Mouse (Mus musculus) forebrain, postnatal 0 days (tissue): ENCODE data around the gene Rbm47. TPM values are rescaled to one million over a fixed set of nuclear protein-coding genes. Genes with fewer than 3 reads are reported as not detected.

Experiments
- ATAC-seq: fragments of 200-750 bp; cut with Nextera tagmentation; 2 replicates; pipeline ENCODE4 v1.8.0; 2017; ENCODE audit warnings: mild to moderate bottlenecking, moderate library complexity
- DNase-seq: peaks from one replicate; pipeline ENCODE4 v3.0.0-alpha.2; 2015
- H3K27ac ChIP-seq: fragments of 300-500 bp; sonication (generic); 2 replicates; pipeline ENCODE4 v1.5.1; 2014; ENCODE audit warnings: low read depth, mild to moderate bottlenecking, antibody characterized with exemption, low read length, moderate library complexity, mixed read lengths
- H3K27me3 ChIP-seq: fragments of 300-500 bp; sonication (generic); 2 replicates; pipeline ENCODE4 v1.6.1; 2014; ENCODE audit warnings: mild to moderate bottlenecking, low read length, mixed read lengths; ENCODE audit not compliant: insufficient read depth
- H3K36me3 ChIP-seq: fragments of 300-500 bp; sonication (generic); 2 replicates; pipeline ENCODE4 v1.6.1; 2014; ENCODE audit warnings: mild to moderate bottlenecking, moderate library complexity; ENCODE audit not compliant: insufficient read depth
- H3K4me1 ChIP-seq: fragments of 300-500 bp; sonication (generic); 2 replicates; pipeline ENCODE4 v1.6.1; 2014; ENCODE audit warnings: antibody characterized with exemption; ENCODE audit not compliant: insufficient read depth
- H3K4me2 ChIP-seq: fragments of 300-500 bp; sonication (generic); 2 replicates; pipeline ENCODE4 v1.6.1; 2014; ENCODE audit warnings: low read depth, mild to moderate bottlenecking, moderate library complexity
- H3K4me3 ChIP-seq: fragments of 300-500 bp; sonication (generic); 2 replicates; pipeline ENCODE4 v1.5.1; 2014; ENCODE audit warnings: low read depth, low read length, mixed read lengths
- H3K9ac ChIP-seq: fragments of 300-500 bp; sonication (generic); 2 replicates; pipeline ENCODE4 v1.6.1; 2014; ENCODE audit warnings: mild to moderate bottlenecking
- H3K9me3 ChIP-seq: fragments of 300-500 bp; sonication (generic); 2 replicates; pipeline ENCODE4 v1.6.1; 2016; ENCODE audit warnings: low read length
- CTCF ChIP-seq: sonication (generic); IDR thresholded peaks from 2 replicates; pipeline ENCODE4 v1.5.1; 2016; ENCODE audit warnings: antibody characterized with exemption, control low read depth, low read depth
- WGBS: fragments of 180-500 bp; shearing (Covaris S2); extraction: QIAGEN DNeasy Blood & Tissue Kit; methylation state at CpG from one replicate; pipeline ENCODE4 v1.1.7; 2014; 5-methylcytosine and 5-hydroxymethylcytosine counted together
- polyA plus RNA-seq: library from polyadenylated mRNA; unstranded; fragments of >200 nt; fragmentation: Nextera tagmentation; extraction: Ambion mirVana; gene quantifications from 2 replicates; pipeline ENCODE4 v1.2.1, GENCODE M21; 2015
- total RNA-seq: library from RNA; depleted of rRNA; stranded (reverse); fragments of >200 nt; gene quantifications from 2 replicates; pipeline ENCODE4 v1.2.3, GENCODE M21; 2014

Gene Rbm47
- total and polyA plus RNA-seq, 2 experiments from 2014 or later = 2.7 to 3.3 TPM

DNA sequence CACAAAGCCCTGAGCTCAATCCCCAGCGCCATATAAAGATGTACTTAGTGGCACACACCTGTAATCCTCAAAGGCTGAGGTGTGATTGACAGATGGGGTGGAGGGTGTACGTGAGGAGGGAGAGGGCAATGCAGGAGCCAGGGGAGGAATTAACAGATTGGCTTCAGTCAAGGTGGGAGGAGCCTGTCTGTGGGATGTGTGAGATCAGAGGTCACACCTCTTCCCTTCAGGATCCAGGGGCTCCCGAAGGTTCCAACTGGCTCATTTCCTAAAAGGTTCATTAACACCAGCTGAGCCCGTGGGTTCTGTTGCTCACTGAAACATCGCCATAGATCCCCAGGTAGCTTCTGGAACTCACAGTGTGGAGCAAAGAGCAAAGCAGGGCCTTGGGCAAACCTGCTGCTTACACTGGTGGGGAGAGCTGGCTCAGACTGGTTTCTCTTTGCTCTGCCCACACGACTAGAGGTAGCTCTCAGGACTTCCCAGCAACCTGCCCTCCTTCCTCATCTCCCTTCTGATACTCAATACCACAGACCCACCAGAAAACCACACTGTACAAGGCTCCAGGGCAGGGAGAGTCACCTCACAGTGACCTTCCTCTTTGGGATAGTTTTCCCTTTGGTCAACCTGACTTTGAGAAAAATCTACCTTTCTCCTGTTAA, 33.2 kb downstream of the Rbm47 start:
- H3K27ac ChIP-seq = no peak overlapping the region
- H3K36me3 ChIP-seq = no peaks in the 10 kb centered on the region
- 36% methylated on average over 6 of the region's 6 CpGs for WGBS
- no peak for TF ChIP-seq CTCF
- no peaks in the 10 kb centered on the region for H3K9me3 ChIP-seq
- no peak overlapping the region for H3K4me3 ChIP-seq
- no peak overlapping the region for H3K9ac ChIP-seq
- no peak for DNase-seq
- no peak for ATAC-seq
- H3K27me3 ChIP-seq = no peaks in the 10 kb centered on the region
- H3K4me2 ChIP-seq = no peak overlapping the region
- no peaks in the 10 kb centered on the region for H3K4me1 ChIP-seq

DNA sequence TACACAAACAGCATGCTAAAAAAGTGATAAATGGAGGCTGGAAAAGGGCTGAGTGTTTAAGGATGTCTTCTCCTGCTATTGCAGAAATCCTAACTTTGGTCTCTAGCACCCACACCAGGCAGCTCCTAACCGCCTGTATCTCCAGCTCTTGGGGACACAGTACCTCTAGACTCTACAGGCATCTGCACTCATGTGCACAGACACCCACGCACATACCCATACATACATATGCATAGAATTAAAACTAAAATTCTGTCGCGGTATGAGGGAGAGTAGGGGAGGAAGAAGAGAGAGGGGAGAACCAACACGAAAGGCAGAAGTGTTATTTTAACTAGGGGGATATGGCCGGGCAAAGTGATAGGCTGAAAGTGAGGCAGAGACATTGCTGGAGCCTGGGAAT, 33.7 kb downstream of the Rbm47 start:
- no peak for ATAC-seq
- TF ChIP-seq CTCF = no peak

GRCm38 (mm10) chr5:66138597-66138996, 34.3 kb downstream of the Rbm47 start:
- WGBS = 10% methylated on average over 10 of the region's 10 CpGs

More for the DNA sequence above, 33.7 kb downstream of the Rbm47 start:
- Histone ChIP-seq H3K4me1 (no peaks in the 10 kb centered on the region), H3K9ac (no peak overlapping the region), H3K27me3 (no peaks in the 10 kb centered on the region), H3K27ac (no peak overlapping the region), H3K9me3 (no peaks in the 10 kb centered on the region), H3K4me3 (no peak overlapping the region), H3K36me3 (no peaks in the 10 kb centered on the region), H3K4me2 (no peak overlapping the region)
- 70% methylated on average over 6 of the region's 6 CpGs for WGBS
- DNase-seq = no peak

DNA sequence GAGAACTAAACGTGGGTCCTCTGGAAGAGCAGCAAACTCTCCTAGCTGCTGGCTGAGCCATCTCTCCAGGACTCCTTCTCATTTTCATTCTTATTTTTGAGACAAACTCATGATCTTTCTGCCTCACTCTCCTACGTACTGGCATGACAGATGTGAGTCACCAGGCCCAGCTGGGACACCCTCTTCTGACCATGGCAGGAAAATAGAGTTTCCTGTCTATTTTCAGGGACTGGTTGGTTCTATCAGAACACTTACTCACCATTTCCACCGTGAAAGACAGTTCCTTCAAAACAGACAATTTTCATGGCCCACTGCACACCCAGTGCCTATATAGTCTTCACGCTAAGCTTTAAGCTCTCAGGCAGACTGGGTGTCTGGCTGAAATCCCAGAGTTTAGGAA, 35.7 kb downstream of the Rbm47 start:
- H3K9me3 ChIP-seq = no peaks in the 10 kb centered on the region
- H3K27me3 ChIP-seq = no peaks in the 10 kb centered on the region
- H3K27ac ChIP-seq = no peak overlapping the region
- H3K4me1 ChIP-seq = no peaks in the 10 kb centered on the region
- no peaks in the 10 kb centered on the region for H3K36me3 ChIP-seq
- no peak overlapping the region for H3K4me3 ChIP-seq
- ATAC-seq (no peak), DNase-seq (no peak)
- 51% methylated on average over 4 of the region's 4 CpGs for WGBS
- no peak overlapping the region for H3K9ac ChIP-seq
- no peak overlapping the region for H3K4me2 ChIP-seq
- TF ChIP-seq CTCF = no peak

More at GRCm38 (mm10) chr5:66138597-66138996, 34.3 kb downstream of the Rbm47 start:
- no peak overlapping the region for H3K4me2 ChIP-seq
- DNase-seq (no peak), ATAC-seq (no peak)
- no peak overlapping the region for H3K4me3 ChIP-seq
- no peaks in the 10 kb centered on the region for H3K27me3 ChIP-seq
- no peak for TF ChIP-seq CTCF
- H3K9me3 ChIP-seq = no peaks in the 10 kb centered on the region
- H3K4me1 ChIP-seq = no peaks in the 10 kb centered on the region
- no peaks in the 10 kb centered on the region for H3K36me3 ChIP-seq
- H3K9ac ChIP-seq = no peak overlapping the region
- no peak overlapping the region for H3K27ac ChIP-seq

DNA sequence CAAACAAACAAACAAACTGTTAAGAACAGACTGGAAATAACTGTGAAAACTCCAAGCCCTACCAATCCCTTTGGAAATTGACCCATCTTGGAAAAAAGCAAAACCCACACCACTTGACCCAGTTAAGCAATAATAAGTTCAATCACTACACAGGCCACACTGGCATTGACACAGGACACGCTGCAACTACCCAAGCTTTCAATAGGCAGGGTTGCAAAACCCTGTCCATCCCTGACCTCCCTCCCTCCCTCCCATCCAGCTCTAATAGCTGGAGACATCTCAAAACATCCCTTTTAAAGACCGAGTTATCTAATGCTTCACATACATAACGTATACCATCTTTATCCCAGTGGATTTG, 37.1 kb downstream of the Rbm47 start:
- Histone ChIP-seq H3K4me3 (no peak overlapping the region), H3K4me2 (no peak overlapping the region), H3K36me3 (no peaks in the 10 kb centered on the region), H3K4me1 (no peaks in the 10 kb centered on the region), H3K9me3 (no peaks in the 10 kb centered on the region), H3K9ac (no peak overlapping the region), H3K27me3 (no peaks in the 10 kb centered on the region), H3K27ac (no peak overlapping the region)
- ATAC-seq (no peak), DNase-seq (no peak)
- WGBS = 71% methylated on average over 3 of the region's 3 CpGs
- TF ChIP-seq CTCF = no peak

- Histone ChIP-seq H3K4me1 (no peaks in the 10 kb centered on the region), H3K36me3 (no peaks in the 10 kb centered on the region), H3K27ac (no peak overlapping the region), H3K4me2 (no peak overlapping the region), H3K9me3 (no peaks in the 10 kb centered on the region), H3K9ac (no peak overlapping the region), H3K4me3 (no peak overlapping the region), H3K27me3 (no peaks in the 10 kb centered on the region)
- 40% methylated on average over 11 of the region's 11 CpGs for WGBS
- DNase-seq (no peak), ATAC-seq (no peak)
- no peak for TF ChIP-seq CTCF
These were observed 37.6 kb downstream of the Rbm47 start for GRCm38 (mm10) chr5:66135161-66135852.

DNA sequence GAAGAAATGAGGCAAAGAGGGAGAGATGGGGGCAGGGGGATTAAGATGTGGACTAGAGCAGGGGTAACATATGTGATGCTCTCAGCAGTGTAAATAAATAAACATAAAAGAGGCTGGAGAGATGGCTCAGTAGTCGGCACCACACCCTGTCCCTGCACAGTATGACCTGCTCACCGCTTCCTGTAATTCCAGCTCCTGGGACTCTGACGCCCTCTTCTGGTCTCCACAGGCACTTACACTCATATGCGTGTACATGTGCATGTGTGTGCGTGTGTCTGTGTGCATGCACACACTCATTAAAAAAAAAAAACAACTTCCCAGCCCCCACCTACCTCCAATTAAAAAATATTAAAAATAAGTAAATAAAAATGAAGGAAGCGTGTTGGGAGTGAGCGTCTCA, 38.3 kb downstream of the Rbm47 start:
- no peaks in the 10 kb centered on the region for H3K9me3 ChIP-seq
- TF ChIP-seq CTCF = no peak
- no peaks in the 10 kb centered on the region for H3K4me1 ChIP-seq
- H3K4me2 ChIP-seq = no peak overlapping the region
- no peaks in the 10 kb centered on the region for H3K36me3 ChIP-seq
- DNase-seq (no peak), ATAC-seq (no peak)
- WGBS = 96% methylated on average over 7 of the region's 7 CpGs
- H3K4me3 ChIP-seq = no peak overlapping the region
- H3K27ac ChIP-seq = no peak overlapping the region
- H3K9ac ChIP-seq = no peak overlapping the region
- H3K27me3 ChIP-seq = no peaks in the 10 kb centered on the region
